Mouse (Mus musculus) ES-E14 (cell line): Measurements from ENCODE around the gene Mef2b.

Experiments
- CHD2 ChIP-seq: IDR thresholded peaks from 2 replicates; pipeline ENCODE4 v1.6.1; 2014; ENCODE audit warnings: mild to moderate bottlenecking, low read depth, low read length, inconsistent platforms
- HCFC1 ChIP-seq: IDR thresholded peaks from 2 replicates; pipeline ENCODE4 v1.6.1; 2012; ENCODE audit warnings: low read length, inconsistent platforms, borderline replicate concordance; ENCODE audit not compliant: insufficient read depth
- MAFK ChIP-seq: IDR thresholded peaks from 2 replicates; pipeline ENCODE4 v1.6.1; 2014; ENCODE audit warnings: mild to moderate bottlenecking, low read depth, low read length, inconsistent platforms; ENCODE audit not compliant: insufficient read depth
- ZC3H11A ChIP-seq: IDR thresholded peaks from 2 replicates; pipeline ENCODE4 v1.6.1; 2012; ENCODE audit warnings: low read depth, mild to moderate bottlenecking, inconsistent platforms, low read length, borderline replicate concordance
- ZNF384 ChIP-seq: IDR thresholded peaks from 2 replicates; pipeline ENCODE4 v1.6.1; 2012; ENCODE audit warnings: low read depth, low read length, inconsistent platforms

GRCm38 (mm10) chr8:70188707-70189106 lies 49.2 kb downstream of the Mef2b start:
- TF ChIP-seq ZC3H11A (no peak), ZNF384 (no peak), MAFK (no peak), CHD2 (no peak), HCFC1 (no peak)
